Mouse (Mus musculus) cerebellum, postnatal 14 days (tissue): ENCODE measurements around the gene Nipsnap1.

Experiments used
- DNase-seq, 2 experiments: peaks; one replicate each; pipeline ENCODE4 v3.0.0; 2021; ENCODE audit warnings: mixed read lengths in 2 of 2

Gene Nipsnap1

DNA sequence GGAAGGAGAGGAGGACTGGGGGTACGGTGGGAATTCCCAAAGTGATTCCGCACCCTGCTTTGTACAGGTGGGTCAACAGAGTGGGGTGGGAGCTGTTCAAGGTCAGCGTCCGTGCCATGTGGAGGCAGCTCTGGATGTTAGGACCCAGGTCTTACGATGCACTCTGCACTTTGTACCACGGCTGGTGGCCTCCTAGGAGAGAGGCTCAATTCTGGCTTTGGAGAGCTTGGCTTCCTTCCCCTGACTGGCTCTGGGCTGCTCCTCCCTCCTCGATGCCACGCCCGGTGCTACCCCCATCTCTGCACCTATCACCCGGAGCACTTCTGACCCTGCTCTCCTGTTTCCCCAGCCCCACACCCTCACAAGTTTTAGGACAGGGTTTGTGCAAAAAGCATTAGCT is 800 bp downstream of the Nipsnap1 start:
- peak; percentile 12 to 18 for DNase-seq

DNA sequence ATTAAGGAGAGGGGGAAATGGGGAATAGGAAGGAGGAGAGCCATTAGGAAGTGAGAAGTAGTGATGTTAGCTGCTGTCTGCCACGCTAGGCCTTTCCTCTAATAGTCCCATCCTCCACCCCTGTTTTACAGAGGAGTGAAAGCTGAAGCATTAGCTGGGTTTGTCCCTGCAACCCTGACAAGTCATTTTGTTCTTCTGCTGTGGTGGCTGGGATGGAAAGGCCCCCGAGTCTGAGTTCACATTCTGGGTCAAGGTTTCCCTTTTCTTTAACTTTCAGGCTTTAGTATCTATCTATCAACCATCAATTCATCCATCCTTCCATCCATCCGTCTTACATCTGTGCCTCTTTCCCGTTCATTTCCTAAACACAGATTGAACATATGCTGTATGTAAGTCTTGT is 7.3 kb downstream of the Nipsnap1 start:
- no peak for DNase-seq

GRCm38 (mm10) chr11:4882892-4883627 is 9.3 kb downstream of the Nipsnap1 start:
- DNase-seq = peak in 1 of 2 experiments; percentile 36

- DNase-seq = peak; percentile 69 to 81
Observed at GRCm38 (mm10) chr11:4885385-4885903, 11.7 kb downstream of the Nipsnap1 start.

DNA sequence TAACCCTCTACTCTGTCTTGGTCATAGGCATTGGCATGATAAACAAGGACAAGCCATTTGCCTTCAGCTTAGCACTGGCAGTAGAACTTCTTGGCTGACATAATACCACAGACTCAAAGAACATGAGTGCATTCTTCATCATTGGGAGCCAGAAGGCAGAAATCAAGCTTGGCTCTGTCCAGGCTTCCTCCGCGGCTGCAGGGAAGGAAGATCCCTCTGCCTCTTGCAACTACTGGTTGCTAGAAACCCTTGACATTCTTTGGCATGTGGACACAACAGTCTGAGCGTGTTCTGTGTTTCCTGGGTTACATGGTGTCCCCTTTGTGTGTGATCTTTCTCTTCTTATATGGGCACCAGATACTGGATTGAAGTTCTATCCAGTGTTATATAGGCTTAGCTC is 13.2 kb downstream of the Nipsnap1 start:
- DNase-seq = no peak

DNA sequence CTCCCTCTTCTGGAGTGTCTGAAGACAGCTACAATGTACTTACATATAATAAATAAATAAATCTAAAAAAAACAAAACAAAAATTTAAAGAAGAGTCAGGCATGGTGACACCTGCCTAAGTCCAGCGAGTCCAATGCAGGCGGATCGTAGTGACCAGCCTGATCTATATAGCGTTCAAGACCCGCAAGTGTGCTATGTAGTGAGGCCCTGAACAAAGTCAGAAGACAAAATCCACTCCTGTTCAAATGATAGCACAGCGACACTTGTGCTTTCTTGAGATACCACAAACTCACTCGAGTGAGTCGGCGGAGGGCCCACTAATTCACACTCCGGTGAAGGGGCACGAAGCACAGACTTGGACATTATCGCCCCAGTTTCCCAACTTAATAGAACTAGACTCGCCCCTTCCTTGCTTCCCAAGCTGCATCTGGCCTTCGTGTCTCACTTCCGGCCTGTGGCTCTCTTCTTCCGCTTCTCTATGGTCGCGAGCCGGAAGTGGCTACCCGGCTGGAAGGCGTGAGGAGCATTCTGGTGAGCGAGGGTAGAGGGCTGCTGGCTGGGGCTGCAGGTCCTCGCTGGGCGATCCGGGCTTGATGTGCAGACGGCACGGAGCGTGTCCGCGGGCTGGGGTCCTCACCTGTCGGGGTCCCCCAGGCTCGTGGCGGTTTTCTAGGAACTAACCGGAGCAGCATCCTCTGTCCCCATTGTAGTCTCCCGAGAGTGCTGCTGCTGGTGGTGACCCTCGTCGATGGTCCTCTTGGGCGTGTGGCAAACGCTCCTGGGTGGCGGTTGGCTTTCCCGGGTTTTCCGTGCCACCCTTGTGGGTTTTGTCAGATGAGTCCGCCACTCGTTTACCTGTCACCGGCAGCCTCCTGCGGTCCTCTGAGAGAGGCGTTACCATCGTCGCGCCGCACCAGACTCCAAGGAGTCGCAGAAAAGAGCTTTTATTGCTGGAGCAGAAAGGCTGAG is 21.4 kb downstream of the Nipsnap1 start, which contains the start of gene Thoc5:
Thoc5 (plus strand) TSS at position 473 of the 969 bp plus-strand sequence.
- DNase-seq = peak; percentile 82 to 84

DNA sequence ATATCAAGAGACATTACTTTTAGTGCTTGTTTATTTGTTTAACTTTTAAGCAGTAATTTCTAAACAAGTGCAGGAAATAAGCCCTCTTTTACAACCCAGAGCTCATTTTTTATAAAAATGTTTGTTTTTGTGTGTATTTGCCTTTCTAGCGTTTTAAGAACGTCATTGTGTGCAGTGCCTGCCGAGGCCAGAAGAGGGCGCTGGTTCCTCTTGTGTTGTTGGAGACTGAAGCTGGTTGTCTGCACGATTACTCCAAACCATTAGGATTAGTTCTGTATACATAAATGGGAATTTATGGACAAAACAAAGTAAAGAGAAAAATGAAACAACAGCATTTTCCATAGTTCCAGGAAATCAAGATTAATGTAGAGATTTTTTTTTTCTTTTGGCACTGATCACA is 26.7 kb downstream of the Nipsnap1 start:
- DNase-seq = peak; percentile 24 to 65

GRCm38 (mm10) chr11:4901956-4902355 is 28.2 kb downstream of the Nipsnap1 start:
- no peak for DNase-seq

DNA sequence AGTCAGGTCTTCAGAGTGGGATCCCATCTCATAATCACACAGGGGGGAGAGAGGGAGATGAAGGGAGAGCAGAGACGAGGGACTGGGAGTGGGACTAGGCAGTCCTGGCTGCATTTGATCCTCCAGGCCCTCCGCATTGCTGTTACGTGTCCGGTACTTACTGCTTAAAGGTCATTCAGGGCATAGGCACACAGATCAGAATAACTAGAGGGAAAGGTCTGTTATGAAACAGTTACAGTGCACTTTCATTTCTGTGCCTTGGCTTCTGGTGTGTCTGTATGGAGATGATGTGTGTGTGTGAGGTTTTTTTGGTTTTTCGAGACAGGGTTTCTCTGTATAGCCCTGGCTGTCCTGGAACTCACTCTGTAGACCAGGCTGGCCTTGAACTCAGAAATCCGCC is 32.5 kb downstream of the Nipsnap1 start:
- no peak for DNase-seq

DNA sequence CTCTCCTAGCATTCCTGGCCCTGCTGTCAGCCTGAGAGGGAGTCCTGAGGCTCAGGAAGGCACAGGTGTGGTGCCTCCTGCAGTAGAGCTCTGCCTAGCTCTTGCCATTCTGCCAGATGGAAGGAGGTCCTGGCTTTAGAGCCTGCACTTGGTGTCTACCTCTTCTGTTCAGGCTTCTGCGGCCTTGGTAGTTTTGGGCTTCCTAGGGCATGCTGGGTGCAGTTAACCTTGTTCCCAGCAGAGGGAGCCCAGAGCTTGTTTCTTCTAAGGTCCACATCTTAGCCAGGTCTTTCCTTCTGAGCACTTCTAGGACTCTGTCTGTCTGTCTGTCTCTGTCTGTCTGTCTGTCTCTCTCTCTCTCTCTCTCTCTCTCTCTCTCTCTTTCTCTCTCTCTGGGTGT is 42.3 kb downstream of the Nipsnap1 start:
- DNase-seq = peak; percentile 79 to 81

DNA sequence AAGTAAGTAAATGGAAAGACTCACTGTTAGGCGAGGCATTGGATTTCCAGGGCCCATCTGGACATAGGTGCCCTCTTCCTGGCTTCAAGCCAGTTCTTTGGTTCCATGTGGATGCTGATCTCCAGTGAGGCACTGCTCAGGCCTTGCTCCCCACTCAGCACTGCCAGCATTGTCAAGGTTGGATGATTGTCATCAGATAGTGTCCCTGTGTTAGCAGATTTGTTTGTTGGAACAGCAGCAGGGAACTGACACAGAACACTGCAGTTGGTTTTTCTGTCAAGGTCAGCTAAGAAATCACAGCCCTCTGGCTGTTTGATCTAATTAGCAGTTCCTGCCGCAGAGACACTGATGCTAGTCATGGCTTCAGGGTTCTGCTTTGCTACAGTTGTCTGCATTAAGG is 47.5 kb downstream of the Nipsnap1 start:
- peak in 1 of 2 experiments; percentile 16 for DNase-seq

DNA sequence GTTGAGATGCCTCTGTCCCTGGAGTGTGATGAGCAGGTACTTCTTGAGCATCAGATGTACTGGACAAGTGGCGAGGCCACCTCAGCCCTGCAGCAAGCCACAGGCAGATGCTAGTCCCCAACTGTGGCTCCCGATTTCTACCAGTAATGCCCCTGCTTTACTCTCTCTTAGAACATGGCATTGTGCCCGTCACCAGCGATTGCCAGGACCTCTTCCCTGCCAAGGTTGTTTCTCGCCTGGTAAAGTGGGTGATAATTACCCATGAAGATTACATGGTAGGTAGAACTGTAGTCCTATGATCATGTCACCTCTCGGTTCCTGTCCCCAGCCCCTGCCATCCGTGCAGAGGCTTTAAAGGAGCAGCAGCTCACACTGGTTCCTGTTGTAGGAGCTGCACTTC is 48.0 kb downstream of the Nipsnap1 start:
- DNase-seq = peak; percentile 34 to 35

- DNase-seq = no peak
Observed at GRCm38 (mm10) chr11:4927224-4927623, 53.5 kb downstream of the Nipsnap1 start.

- DNase-seq = peak; percentile 51 to 69
Observed at GRCm38 (mm10) chr11:4931009-4931601, 57.4 kb downstream of the Nipsnap1 start.

GRCm38 (mm10) chr11:4936243-4936642 is 62.5 kb downstream of the Nipsnap1 start:
- no peak for DNase-seq
